Mouse (Mus musculus): ENCODE results near the gene Gm960.

DNA sequence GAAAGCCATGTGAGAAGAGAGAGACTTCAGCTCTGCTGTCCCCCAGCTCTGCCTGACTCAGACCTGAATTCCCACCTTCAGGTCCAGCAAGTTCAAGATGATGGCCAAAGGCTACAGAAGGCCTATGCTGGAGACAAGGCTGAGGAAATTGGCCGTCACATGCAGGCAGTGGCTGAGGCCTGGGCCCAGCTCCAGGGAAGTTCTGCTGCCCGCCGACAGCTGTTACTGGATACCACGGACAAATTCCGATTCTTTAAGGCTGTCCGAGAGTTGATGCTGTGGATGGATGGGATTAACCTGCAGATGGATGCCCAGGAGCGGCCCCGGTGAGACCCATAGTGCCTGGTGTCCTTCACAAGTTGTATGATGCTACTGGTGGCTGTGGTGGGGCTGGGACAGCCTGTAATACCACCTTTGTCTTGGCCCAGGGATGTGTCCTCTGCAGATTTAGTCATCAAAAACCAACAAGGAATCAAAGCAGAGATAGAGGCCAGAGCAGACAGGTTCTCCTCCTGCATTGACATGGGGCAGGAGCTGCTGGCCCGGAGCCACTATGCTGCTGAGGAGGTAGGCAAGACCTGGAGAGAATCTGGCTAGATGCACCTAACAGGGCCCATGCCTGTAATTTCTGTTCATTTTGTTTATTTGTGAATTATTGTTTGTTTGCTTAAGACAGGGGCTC lies 49.3 kb upstream of the Gm960 start:
- no peak for TF ChIP-seq CTCF (IDR thresholded peaks at IDR 0.05; ENCODE audit: low read depth, low read length)
- no peak for TF ChIP-seq POLR2A (IDR thresholded peaks at IDR 0.05; ENCODE audit: borderline replicate concordance, low read depth, low read length)
